Mouse (Mus musculus): Measurements from ENCODE around the gene Egln1. TPM values are rescaled to one million over a fixed set of nuclear protein-coding genes. Genes with fewer than 3 reads are reported as not detected.
A peak's percentile ranks its signal among the peaks of the same experiment; 100 is the strongest.

Egln1 gene
- total and polyA plus RNA-seq, 3 experiments, result 47.1 to 55.0 TPM; not detected in 1

DNA sequence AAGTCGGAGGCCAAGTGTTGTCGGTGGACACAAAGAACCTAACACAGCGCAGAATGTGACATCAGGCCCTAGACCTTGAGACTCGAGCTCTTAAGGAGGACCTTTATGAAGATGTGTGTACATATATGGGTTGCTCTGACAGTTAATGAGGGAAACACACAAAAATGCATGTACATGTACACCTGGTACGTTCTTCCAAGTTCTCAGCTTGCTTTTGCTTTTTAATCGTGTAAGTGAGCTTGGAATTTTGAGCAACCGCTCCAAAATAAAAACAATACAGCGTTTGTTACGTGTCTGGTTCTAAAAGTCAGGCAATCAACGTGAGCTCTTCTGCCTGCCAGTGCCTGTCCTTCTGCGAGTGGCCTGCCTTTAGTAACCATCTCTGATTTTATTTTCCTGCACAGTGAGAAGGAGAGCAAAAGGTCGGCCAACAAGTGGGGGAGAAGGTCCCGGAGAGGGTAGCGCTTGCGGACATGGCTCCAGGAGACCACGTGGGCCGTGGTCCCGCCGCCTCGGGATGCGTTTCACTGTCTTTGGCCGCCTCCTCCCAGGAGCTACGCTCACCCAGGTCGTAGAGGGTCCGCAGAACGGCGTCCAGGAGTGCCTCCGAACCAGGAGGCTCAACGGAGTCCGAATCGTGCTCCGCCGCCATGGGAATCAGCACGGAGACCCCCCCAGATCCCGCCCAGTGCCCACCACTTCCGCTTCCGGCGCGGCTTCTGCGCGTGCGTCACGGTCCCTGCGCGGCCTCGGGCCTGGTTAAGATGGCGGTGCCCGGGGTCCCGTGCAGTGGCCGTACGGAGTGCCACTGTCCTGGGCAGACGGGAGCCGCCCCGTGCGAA, 86.6 kb downstream of the Egln1 start, which contains the start of the genes Gnpat and 2810004N23Rik (continued):
- TF ChIP-seq CTCF (IDR thresholded peaks at IDR 0.05 in 2 of 3, conservative IDR thresholded peaks at IDR 0.05 in 1 of 3; ENCODE audit: control insufficient read depth in 1 of 3, insufficient read depth in 1 of 3, low read depth in 2 of 3, low read length in 3 of 3, poor library complexity in 1 of 3, severe bottlenecking in 1 of 3), result no peak
- TF ChIP-seq GABPA (IDR thresholded peaks at IDR 0.05; ENCODE audit: low read depth, low read length), result no peak
- peak; percentile 97 for TF ChIP-seq MXI1 (IDR thresholded peaks at IDR 0.05; ENCODE audit: low read depth, low read length)
- TF ChIP-seq ELF1 (IDR thresholded peaks at IDR 0.05; ENCODE audit: low read depth, low read length), result peak; percentile 90
- TF ChIP-seq MYC (IDR thresholded peaks at IDR 0.05; ENCODE audit: low read depth, low read length), result peak; percentile 95
- no peak for TF ChIP-seq GATA1 (IDR thresholded peaks at IDR 0.05; ENCODE audit: low read depth, low read length)
- TF ChIP-seq ZKSCAN1 (IDR thresholded peaks at IDR 0.05; ENCODE audit: low read depth, low read length), result no peak
- peak; percentile 91 for TF ChIP-seq MAX (IDR thresholded peaks at IDR 0.05; ENCODE audit: low read length)
- no peak for TF ChIP-seq MEF2A (IDR thresholded peaks at IDR 0.05; ENCODE audit: extremely low read depth, insufficient replicate concordance, low read depth, low read length, poor library complexity, severe bottlenecking)
- peak; percentile 85; the same call in 1 of the 2 replicates for TF ChIP-seq SIN3A (IDR thresholded peaks at IDR 0.05; ENCODE audit: low read length)
- TF ChIP-seq MAZ (IDR thresholded peaks at IDR 0.05; ENCODE audit: low read depth, low read length), result peak; percentile 36; the same call in 1 of the 2 replicates
- TF ChIP-seq TCF12 (IDR thresholded peaks at IDR 0.05; ENCODE audit: low read depth, low read length), result peak; percentile 80
- TF ChIP-seq POLR2A (IDR thresholded peaks at IDR 0.05; ENCODE audit: control insufficient read depth in 1 of 2, insufficient read depth in 1 of 2, low read depth in 1 of 2, low read length in 2 of 2, poor library complexity in 1 of 2), result peak; percentile 95 to 96
- no peak for TF ChIP-seq RAD21 (IDR thresholded peaks at IDR 0.05; ENCODE audit: low read depth, low read length)
- TF ChIP-seq SMC3 (IDR thresholded peaks at IDR 0.05; ENCODE audit: low read depth, low read length), result no peak
- no peak for TF ChIP-seq USF2 (IDR thresholded peaks at IDR 0.05; ENCODE audit: borderline replicate concordance in 1 of 2, insufficient read depth in 1 of 2, low read depth in 1 of 2, low read length in 2 of 2)

DNA sequence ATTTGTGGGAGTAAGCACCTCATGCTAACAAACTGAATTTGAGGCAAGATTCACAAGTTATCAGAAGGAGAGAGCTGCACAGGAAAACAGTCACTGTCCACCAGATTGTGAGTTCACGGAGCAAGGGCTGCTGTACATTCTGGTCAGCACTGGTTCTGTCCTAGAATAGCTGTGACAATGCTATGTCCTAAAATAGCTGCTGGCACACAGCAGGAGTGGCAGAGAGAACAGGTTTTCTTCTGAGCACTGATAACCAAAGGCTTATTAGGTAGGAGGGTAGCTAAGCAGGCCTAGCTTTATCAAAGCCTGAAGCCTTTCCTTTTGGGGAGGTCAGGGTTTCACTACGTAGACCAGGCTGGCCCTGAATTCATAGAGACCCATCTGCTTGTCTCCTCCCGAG, 88.9 kb downstream of the Egln1 start:
- Histone ChIP-seq H3K36me3 (ENCODE audit: control insufficient read depth in 1 of 2, insufficient read depth in 2 of 2, low read length in 2 of 2) (peaks cover 14 to 24% of the 10 kb centered on the region in 2 experiments), H3K79me2 (ENCODE audit: control insufficient read depth, insufficient read depth, low read length, poor library complexity) (peaks cover 66% of the 10 kb centered on the region), H3K9me3 (replicated peaks; ENCODE audit: insufficient read depth, low read length) (no peaks in the 10 kb centered on the region), H3K4me1 (ENCODE audit: control insufficient read depth in 1 of 2, insufficient read depth in 2 of 2, low read length in 2 of 2) (peaks cover 10 to 17% of the 10 kb centered on the region in 2 experiments), H3K9ac (ENCODE audit: control insufficient read depth, low read depth, low read length, poor library complexity, severe bottlenecking) (no peak overlapping the region), H3K27me3 (ENCODE audit: control insufficient read depth in 1 of 2, insufficient read depth in 2 of 2, low read length in 2 of 2) (no peaks in the 10 kb centered on the region), H3K27ac (ENCODE audit: control insufficient read depth, low read depth, low read length) (no peak overlapping the region), H3K4me3 (ENCODE audit: control insufficient read depth in 1 of 2, insufficient read depth in 1 of 2, low read depth in 2 of 2, low read length in 2 of 2) (no peak overlapping the region)
- no peak for DNase-seq (ENCODE audit: low read depth, low spot score)
- no peak for TF ChIP-seq RCOR1 (IDR thresholded peaks at IDR 0.05; ENCODE audit: low read depth, low read length)
- TF ChIP-seq SIN3A (IDR thresholded peaks at IDR 0.05; ENCODE audit: low read length), result no peak
- TF ChIP-seq USF2 (IDR thresholded peaks at IDR 0.05; ENCODE audit: borderline replicate concordance in 1 of 2, insufficient read depth in 1 of 2, low read depth in 1 of 2, low read length in 2 of 2), result no peak
- TF ChIP-seq MAX (IDR thresholded peaks at IDR 0.05; ENCODE audit: low read length), result no peak
